Mouse (Mus musculus): ENCODE results near the gene Alad.

GRCm38 (mm10) chr4:62526256-62526655, 6.5 kb upstream of the Alad start:
- TF ChIP-seq POLR2A (IDR thresholded peaks at IDR 0.05; ENCODE audit: insufficient read depth, low read length), result no peak
- no peak for TF ChIP-seq CTCF (IDR thresholded peaks at IDR 0.05; ENCODE audit: low read depth, low read length)

All from ES-Bruce4 (cell line).